8 mouse cellular contexts compared by ENCODE assay signal in the genomic region with DNA sequence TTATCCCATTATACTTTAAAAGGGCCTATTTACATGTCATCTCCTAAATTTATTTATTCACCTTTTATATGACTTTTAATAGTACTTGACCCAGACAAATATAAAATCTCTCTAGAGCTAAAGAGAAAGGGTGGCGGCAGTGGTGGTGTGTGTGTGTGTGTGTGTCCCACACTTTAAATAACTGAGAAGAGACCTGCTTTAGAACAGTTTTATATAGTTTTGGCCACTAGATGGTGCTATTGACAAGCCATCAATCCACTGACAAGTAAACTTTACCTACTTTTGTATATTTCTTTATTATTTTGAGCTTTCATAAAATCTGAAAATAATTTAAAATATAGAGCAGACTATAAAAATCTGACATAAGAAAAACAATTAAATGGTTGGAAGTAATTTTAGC. TPM values are rescaled to one million over a fixed set of nuclear protein-coding genes. Genes with fewer than 3 reads are reported as not detected.
DNase-seq lines count a peak whose midpoint lies in the region; ATAC-seq lines count a peak whose summit lies in the region.

No protein-coding gene starts in this region.

- H3K4me2 ChIP-seq in hindbrain, embryonic 11.5 days (replicated peaks; ENCODE audit: low read depth, low read length) = no peak overlapping the region
- H3K4me2 ChIP-seq in hindbrain, embryonic 12.5 days (replicated peaks) = no peak overlapping the region
- H3K4me2 ChIP-seq in forebrain, embryonic 16.5 days (ENCODE audit: low read length) = no peak overlapping the region

- H3K27ac ChIP-seq in hindbrain, embryonic 11.5 days (ENCODE audit: low read depth, low read length) = no peak overlapping the region
- no peak overlapping the region for H3K27ac ChIP-seq in hindbrain, embryonic 12.5 days
- no peak overlapping the region for H3K27ac ChIP-seq in forebrain, embryonic 16.5 days (ENCODE audit: low read length)

- no peaks in the 10 kb centered on the region for H3K36me3 ChIP-seq in hindbrain, embryonic 11.5 days (ENCODE audit: control insufficient read depth, insufficient read depth, low read length)
- H3K36me3 ChIP-seq in hindbrain, embryonic 12.5 days = no peaks in the 10 kb centered on the region
- no peaks in the 10 kb centered on the region for H3K36me3 ChIP-seq in forebrain, embryonic 16.5 days (ENCODE audit: control insufficient read depth, insufficient read depth)

- no peaks in the 10 kb centered on the region for H3K27me3 ChIP-seq in hindbrain, embryonic 11.5 days (ENCODE audit: control insufficient read depth, insufficient read depth, low read length)
- no peaks in the 10 kb centered on the region for H3K27me3 ChIP-seq in hindbrain, embryonic 12.5 days
- no peaks in the 10 kb centered on the region for H3K27me3 ChIP-seq in forebrain, embryonic 16.5 days (replicated peaks; ENCODE audit: control insufficient read depth, insufficient read depth, low read length)

- H3K4me1 ChIP-seq in hindbrain, embryonic 11.5 days (replicated peaks; ENCODE audit: control insufficient read depth, insufficient read depth, low read length) = no peaks in the 10 kb centered on the region
- H3K4me1 ChIP-seq in hindbrain, embryonic 12.5 days = 0 out of 2 replicates have a peak, but pooled peaks cover 5% of the 10 kb centered on the region
- 0 out of 2 replicates have a peak, but pooled peaks cover 2% of the 10 kb centered on the region for H3K4me1 ChIP-seq in forebrain, embryonic 16.5 days (replicated peaks; ENCODE audit: control insufficient read depth, insufficient read depth, low read length)

- 32% methylated on average over 1 of the region's 1 CpGs for WGBS in hindbrain, embryonic 11.5 days
- 26% methylated on average over 1 of the region's 1 CpGs for WGBS in hindbrain, embryonic 12.5 days
- 23% methylated on average over 1 of the region's 1 CpGs for WGBS in forebrain, embryonic 16.5 days

- DNase-seq in hindbrain, embryonic 11.5 days (ENCODE audit: low spot score) = peak; percentile 66
- DNase-seq in 416B (ENCODE audit: low read depth) (peak; percentile 84), NIH3T3 (ENCODE audit: low read depth) (peak; percentile 76)
- DNase-seq in retina, embryonic 14.5 days (ENCODE audit: low spot score) = peak; percentile 87
- no peak for DNase-seq in layer of hippocampus, adult 9-11 months
- no peak for DNase-seq in gastrocnemius, postnatal 25 days

- peak; percentile 53; the same call in 1 of the 2 replicates for ATAC-seq in hindbrain, embryonic 11.5 days (ENCODE audit: low FRiP score)
- no peak for ATAC-seq in hindbrain, embryonic 12.5 days (ENCODE audit: low FRiP score)
- peak; percentile 36; the same call in 1 of the 2 replicates for ATAC-seq in forebrain, embryonic 16.5 days

- no peaks in the 10 kb centered on the region for H3K9me3 ChIP-seq in hindbrain, embryonic 11.5 days (ENCODE audit: control insufficient read depth, low read length)
- H3K9me3 ChIP-seq in hindbrain, embryonic 12.5 days (replicated peaks) = no peaks in the 10 kb centered on the region
- no peaks in the 10 kb centered on the region for H3K9me3 ChIP-seq in forebrain, embryonic 16.5 days (ENCODE audit: control insufficient read depth, low read length)

- no peak overlapping the region for H3K9ac ChIP-seq in hindbrain, embryonic 11.5 days (ENCODE audit: low read depth, low read length)
- H3K9ac ChIP-seq in hindbrain, embryonic 12.5 days = no peak overlapping the region
- no peak overlapping the region for H3K9ac ChIP-seq in forebrain, embryonic 16.5 days (replicated peaks; ENCODE audit: low read depth, low read length)

- H3K4me3 ChIP-seq in hindbrain, embryonic 11.5 days (ENCODE audit: low read depth, low read length) = no peak overlapping the region
- H3K4me3 ChIP-seq in hindbrain, embryonic 12.5 days = no peak overlapping the region
- no peak overlapping the region for H3K4me3 ChIP-seq in forebrain, embryonic 16.5 days (replicated peaks; ENCODE audit: low read length)

RNA-seq across cellular contexts. Expression of a gene that starts 19.1 kb away (rescaled TPM):
- polyA plus RNA-seq in hindbrain, embryonic 11.5 days (2014; fragmentation: Nextera tagmentation; extraction: Ambion mirVana) = 22.1 and 23.4 TPM in 2 replicates
- polyA plus RNA-seq in hindbrain, embryonic 12.5 days (2016; fragmentation: Nextera tagmentation; extraction: Ambion mirVana) = 19.7 and 21.3 TPM in 2 replicates
- 22.2 and 30.4 TPM in 2 replicates for polyA plus RNA-seq in forebrain, embryonic 16.5 days (2015; fragmentation: Nextera tagmentation; extraction: Ambion mirVana)
- 1 to 10 TPM; 5.5 to 6.6 TPM for total RNA-seq in gastrocnemius, postnatal 25 days (2021)

Comparison
In these comparisons a context has a peak if more than half of its experiments do, and no peak if none do; other contexts are left out.
1. DNase-seq: peak in hindbrain, embryonic 11.5 days (single experiment), 416B (single experiment), NIH3T3 (single experiment) and retina, embryonic 14.5 days (single experiment); none in layer of hippocampus, adult 9-11 months (single experiment) and gastrocnemius, postnatal 25 days (single experiment).